Mouse (Mus musculus) 3T3-L1 (cell line): ENCODE results near the gene Lancl2.

Experiments used
- DNase-seq: peaks from one replicate; pipeline ENCODE4 v3.0.0-alpha.2; 2015; ENCODE audit warnings: low read depth, low spot score

Gene Lancl2

GRCm38 (mm10) chr6:57702376-57702742 is at the start of gene Lancl2:
TSS of gene Lancl2 (plus strand) at chr6:57702540.
- DNase-seq, result no peak

GRCm38 (mm10) chr6:57661295-57661694 is 41.0 kb upstream of the Lancl2 start:
- no peak for DNase-seq

- no peak for DNase-seq
These were observed 18.2 kb upstream of the Lancl2 start for GRCm38 (mm10) chr6:57684156-57684555.

- peak; percentile 95 for DNase-seq
These were observed 10.7 kb upstream of the Lancl2 start, which contains the start of gene Pyurf for GRCm38 (mm10) chr6:57691467-57692261. TSS of gene Pyurf (minus strand) at chr6:57692078.

GRCm38 (mm10) chr6:57693116-57693515 is 9.2 kb upstream of the Lancl2 start:
- no peak for DNase-seq

GRCm38 (mm10) chr6:57701686-57702085 is 654 bp upstream of the Lancl2 start:
- DNase-seq, result peak; percentile 15

- DNase-seq, result peak; percentile 96
These were observed 581 bp downstream of the Lancl2 start for GRCm38 (mm10) chr6:57702743-57703499.

GRCm38 (mm10) chr6:57703703-57704102 is 1.4 kb downstream of the Lancl2 start:
- DNase-seq, result peak; percentile 71

- DNase-seq, result peak; percentile 52
These were observed 4.4 kb downstream of the Lancl2 start for GRCm38 (mm10) chr6:57706721-57707120.

- peak; percentile 60 for DNase-seq
These were observed 9.4 kb downstream of the Lancl2 start for GRCm38 (mm10) chr6:57711726-57712125.

GRCm38 (mm10) chr6:57721347-57721746 is 19.0 kb downstream of the Lancl2 start:
- DNase-seq, result no peak

GRCm38 (mm10) chr6:57742749-57743148 is 40.4 kb downstream of the Lancl2 start:
- DNase-seq, result no peak

- peak; percentile 62 for DNase-seq
These were observed 41.0 kb downstream of the Lancl2 start for GRCm38 (mm10) chr6:57743333-57743732.

GRCm38 (mm10) chr6:57744123-57744522 is 41.8 kb downstream of the Lancl2 start:
- no peak for DNase-seq

GRCm38 (mm10) chr6:57744974-57745747 is 42.8 kb downstream of the Lancl2 start:
- no peak for DNase-seq

- DNase-seq, result no peak
These were observed 43.4 kb downstream of the Lancl2 start for GRCm38 (mm10) chr6:57745748-57746129.

GRCm38 (mm10) chr6:57753962-57754759 is 51.8 kb downstream of the Lancl2 start:
- DNase-seq, result no peak

- DNase-seq, result no peak
These were observed 60.7 kb downstream of the Lancl2 start for GRCm38 (mm10) chr6:57763054-57763453.

- no peak for DNase-seq
These were observed 62.9 kb downstream of the Lancl2 start for GRCm38 (mm10) chr6:57765095-57765878.

- no peak for DNase-seq
These were observed 63.9 kb downstream of the Lancl2 start for GRCm38 (mm10) chr6:57766287-57766686.
